Mouse (Mus musculus) ZHBTc4 (cell line): ENCODE results near the gene Gm17334.

Experiments
- DNase-seq: peaks from one replicate; pipeline ENCODE4 v3.0.0-alpha.2; 2011; ENCODE audit warnings: low read depth, low spot score

The Gm17334 gene

GRCm38 (mm10) chr11:53747985-53748384, 25.0 kb downstream of the Gm17334 start:
- no peak for DNase-seq

- DNase-seq, result no peak
Observed at GRCm38 (mm10) chr11:53745260-53745659, 27.7 kb downstream of the Gm17334 start.

GRCm38 (mm10) chr11:53742353-53742752, 30.6 kb downstream of the Gm17334 start:
- no peak for DNase-seq

- peak; percentile 82 for DNase-seq
Observed at GRCm38 (mm10) chr11:53737573-53737946, 35.4 kb downstream of the Gm17334 start.

GRCm38 (mm10) chr11:53736771-53737572, 36.0 kb downstream of the Gm17334 start:
- peak; percentile 94 for DNase-seq

- peak; percentile 92 for DNase-seq
Observed at GRCm38 (mm10) chr11:53735682-53736245, 37.2 kb downstream of the Gm17334 start.

GRCm38 (mm10) chr11:53734970-53735681, 37.9 kb downstream of the Gm17334 start:
- no peak for DNase-seq

GRCm38 (mm10) chr11:53734431-53734830, 38.6 kb downstream of the Gm17334 start:
- DNase-seq, result no peak

- DNase-seq, result peak; percentile 49
Observed at GRCm38 (mm10) chr11:53733824-53734223, 39.2 kb downstream of the Gm17334 start.

- no peak for DNase-seq
Observed at GRCm38 (mm10) chr11:53732244-53732643, 40.7 kb downstream of the Gm17334 start.

GRCm38 (mm10) chr11:53731457-53731856, 41.5 kb downstream of the Gm17334 start:
- DNase-seq, result no peak
